Mouse (Mus musculus) E14TG2a.4 (cell line): ENCODE measurements around the gene Sord.
A peak's percentile ranks its signal among the peaks of the same experiment; 100 is the strongest.

Experiments
- H3K27me3 ChIP-seq: 2 replicates; pipeline ENCODE4 v1.6.1; 2014; ENCODE audit warnings: low read length, control low read depth; ENCODE audit not compliant: insufficient read depth
- H3K36me3 ChIP-seq: 2 replicates; pipeline ENCODE4 v1.6.1; 2014; ENCODE audit warnings: low read length, control low read depth; ENCODE audit not compliant: insufficient read depth
- H3K4me1 ChIP-seq: replicated peaks from 2 replicates; pipeline ENCODE4 v1.6.1; 2014; ENCODE audit warnings: low read depth, low read length, control low read depth
- H3K4me3 ChIP-seq: replicated peaks from 2 replicates; pipeline ENCODE4 v1.5.1; 2014; ENCODE audit warnings: mild to moderate bottlenecking, low read length
- H3K9me3 ChIP-seq: 2 replicates; pipeline ENCODE4 v1.6.1; 2014; ENCODE audit warnings: low read length, control low read depth
- CTCF ChIP-seq: conservative IDR thresholded peaks from 2 replicates; pipeline ENCODE4 v1.5.1; 2014; ENCODE audit warnings: low read length
- NANOG ChIP-seq: IDR thresholded peaks from 2 replicates; pipeline ENCODE4 v1.6.1; 2014; ENCODE audit warnings: borderline replicate concordance, low read length, mixed read lengths
- POU5F1 ChIP-seq: IDR thresholded peaks from 2 replicates; pipeline ENCODE4 v1.6.1; 2014; ENCODE audit warnings: low read length, borderline replicate concordance

Gene Sord

DNA sequence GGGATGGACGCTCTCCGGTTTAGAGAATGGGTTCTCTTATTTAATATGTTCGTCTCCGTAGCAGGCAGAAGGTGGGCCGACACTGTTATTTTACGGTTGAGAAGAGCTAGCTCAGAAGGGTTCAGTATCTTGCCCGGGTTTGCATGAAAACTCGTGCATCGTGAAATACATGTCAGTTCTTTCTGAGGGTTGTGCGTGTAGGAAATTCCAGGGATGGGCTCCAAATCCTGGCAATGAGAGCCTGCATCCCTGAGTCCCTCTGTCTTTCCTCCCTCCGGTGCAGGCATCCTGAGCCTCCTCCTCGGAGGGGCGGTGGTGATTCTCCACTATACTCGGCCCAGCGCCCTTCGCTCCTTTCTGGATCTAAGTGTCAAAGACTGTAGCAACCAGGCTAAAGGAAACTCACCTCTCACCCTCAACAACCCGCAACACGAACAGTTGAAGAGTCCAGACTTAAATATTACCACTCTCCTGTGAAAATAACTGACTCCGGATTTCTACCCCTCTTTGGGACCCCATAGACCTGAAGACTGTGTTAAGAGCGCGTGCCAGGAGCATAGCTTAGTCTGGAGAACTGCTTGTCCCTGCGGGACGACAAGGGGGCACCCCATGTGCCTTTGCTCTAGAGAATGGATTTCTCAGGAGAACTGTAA lies 67.5 kb downstream of the Sord start:
- Histone ChIP-seq H3K4me3 (peak overlapping the region; percentile 67), H3K4me1 (peaks cover 39% of the 10 kb centered on the region), H3K27me3 (peaks cover 95% of the 10 kb centered on the region), H3K36me3 (no peaks in the 10 kb centered on the region), H3K9me3 (no peaks in the 10 kb centered on the region)
- TF ChIP-seq CTCF (no peak), POU5F1 (no peak), NANOG (no peak)

DNA sequence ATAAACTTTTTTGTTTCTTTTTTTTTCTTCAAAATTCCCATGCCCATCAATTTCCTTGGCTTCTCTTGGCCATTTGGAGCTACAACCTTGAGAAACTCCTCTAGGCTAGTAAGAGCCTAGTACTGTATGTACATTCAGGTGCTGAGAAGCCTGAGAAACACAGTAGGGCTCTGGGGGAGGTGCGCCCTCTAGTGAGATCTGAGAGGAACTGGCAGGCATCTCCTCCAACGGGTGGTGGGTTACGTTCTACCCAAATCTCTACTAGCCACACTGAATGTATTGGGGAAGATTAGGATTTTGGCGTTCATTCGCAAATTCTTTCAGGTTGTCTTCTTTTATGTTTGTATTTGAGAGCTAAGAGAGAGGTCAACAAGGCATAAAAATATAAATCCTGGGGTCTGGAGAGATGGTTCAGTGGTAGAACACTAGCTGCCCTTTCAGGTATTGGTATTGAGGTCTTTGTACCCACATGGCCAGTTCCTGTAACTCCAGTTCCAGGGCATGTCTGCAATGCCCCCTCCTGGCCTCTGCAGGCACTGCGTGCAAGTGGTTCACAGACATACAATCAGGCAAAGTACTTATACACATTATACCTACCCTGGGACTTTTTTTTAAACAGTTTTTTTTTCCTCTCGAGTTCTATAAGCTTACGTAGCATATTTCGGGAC lies 68.2 kb downstream of the Sord start:
- Histone ChIP-seq H3K4me3 (no peak overlapping the region), H3K27me3 (peaks cover 94% of the 10 kb centered on the region), H3K4me1 (peaks cover 33% of the 10 kb centered on the region), H3K36me3 (no peaks in the 10 kb centered on the region), H3K9me3 (no peaks in the 10 kb centered on the region)
- no peak for TF ChIP-seq NANOG
- peak; percentile 65 for TF ChIP-seq CTCF

DNA sequence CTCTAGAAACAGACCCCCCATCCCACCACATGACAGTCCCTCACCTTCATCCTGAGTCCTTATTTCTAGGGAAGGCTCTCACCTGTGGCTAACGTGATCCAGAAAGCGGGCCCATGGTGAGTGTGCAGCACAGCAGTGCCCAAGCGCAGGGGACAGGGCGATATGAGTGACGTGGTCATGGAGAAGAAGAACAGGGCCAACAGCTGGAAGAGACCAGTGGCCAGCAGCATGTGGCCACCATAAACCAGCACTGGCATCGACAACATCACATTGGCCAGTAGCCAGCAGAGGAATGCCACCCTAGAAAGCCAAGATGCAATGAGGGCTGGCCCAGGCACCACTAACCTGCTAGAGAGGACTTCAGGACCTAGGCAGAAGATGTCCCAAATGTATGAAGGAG lies 70.0 kb downstream of the Sord start:
- H3K9me3 ChIP-seq = no peaks in the 10 kb centered on the region
- no peak overlapping the region for H3K4me3 ChIP-seq
- peaks cover 18% of the 10 kb centered on the region for H3K4me1 ChIP-seq
- no peaks in the 10 kb centered on the region for H3K36me3 ChIP-seq
- TF ChIP-seq NANOG (no peak), POU5F1 (no peak), CTCF (no peak)
- H3K27me3 ChIP-seq = peaks cover 92% of the 10 kb centered on the region

DNA sequence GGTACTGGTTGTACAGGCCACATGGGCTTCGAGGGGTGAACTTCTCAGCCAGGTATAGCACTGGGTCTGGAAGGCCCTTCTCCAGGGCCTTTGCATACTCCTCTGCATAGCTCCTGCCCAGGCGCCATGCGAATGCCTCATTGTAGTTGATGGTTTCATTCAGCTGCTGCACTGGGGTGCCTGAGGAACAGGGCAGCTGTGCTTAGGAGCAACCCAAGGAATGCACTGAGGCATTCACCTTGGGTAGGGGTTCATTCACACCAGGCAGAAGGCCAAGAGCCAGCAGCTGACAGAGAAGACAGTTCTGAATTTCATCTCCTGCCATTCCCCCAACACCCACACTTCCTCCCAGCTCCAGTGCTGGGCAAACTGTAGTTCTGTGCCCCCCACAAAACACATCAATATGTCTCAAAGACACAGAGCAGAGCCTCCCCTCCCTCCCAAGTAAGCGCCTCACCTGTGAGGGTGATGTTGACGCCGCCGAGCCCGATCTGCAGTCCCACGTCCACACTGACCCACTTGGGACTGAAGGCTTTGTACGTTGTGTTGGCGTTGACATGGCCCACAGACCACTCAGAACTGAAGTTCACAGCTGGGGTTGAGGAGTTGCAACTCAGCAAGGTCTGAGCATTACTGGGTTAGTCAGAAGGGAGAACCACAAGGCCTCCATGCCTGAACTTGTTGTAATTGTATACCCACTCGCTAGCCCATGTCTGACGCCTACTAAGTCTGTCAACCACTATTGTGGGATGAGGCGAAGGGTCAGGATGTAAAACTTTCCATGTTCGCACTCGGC lies 70.7 kb downstream of the Sord start:
- peaks cover 84% of the 10 kb centered on the region for H3K27me3 ChIP-seq
- TF ChIP-seq POU5F1 (no peak), NANOG (no peak), CTCF (no peak)
- H3K4me1 ChIP-seq = peaks cover 18% of the 10 kb centered on the region
- no peaks in the 10 kb centered on the region for H3K36me3 ChIP-seq
- H3K9me3 ChIP-seq = no peaks in the 10 kb centered on the region
- no peak overlapping the region for H3K4me3 ChIP-seq

DNA sequence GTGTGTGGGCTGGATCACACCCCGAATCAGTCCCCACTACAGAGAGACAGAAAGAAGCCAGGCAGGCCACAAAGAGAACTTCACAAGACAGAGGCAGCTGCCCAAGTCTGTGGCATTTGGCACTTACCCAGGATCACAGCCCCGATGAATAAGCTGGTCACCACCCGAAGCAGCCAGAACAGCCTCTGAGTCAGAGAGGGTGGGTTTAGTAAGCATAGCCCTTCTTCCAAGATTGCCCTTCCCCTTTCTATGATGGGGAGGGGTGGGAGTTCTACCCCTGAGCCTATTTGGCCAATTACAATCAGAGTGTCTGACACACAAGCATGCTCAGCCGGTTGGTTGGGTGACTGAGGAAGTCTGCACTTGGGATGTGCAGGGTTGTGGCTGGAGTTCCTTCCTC lies 71.6 kb downstream of the Sord start:
- Histone ChIP-seq H3K4me1 (peaks cover 16% of the 10 kb centered on the region), H3K27me3 (peaks cover 80% of the 10 kb centered on the region), H3K36me3 (no peaks in the 10 kb centered on the region), H3K4me3 (no peak overlapping the region), H3K9me3 (no peaks in the 10 kb centered on the region)
- no peak for TF ChIP-seq POU5F1
- no peak for TF ChIP-seq NANOG
- TF ChIP-seq CTCF = no peak

DNA sequence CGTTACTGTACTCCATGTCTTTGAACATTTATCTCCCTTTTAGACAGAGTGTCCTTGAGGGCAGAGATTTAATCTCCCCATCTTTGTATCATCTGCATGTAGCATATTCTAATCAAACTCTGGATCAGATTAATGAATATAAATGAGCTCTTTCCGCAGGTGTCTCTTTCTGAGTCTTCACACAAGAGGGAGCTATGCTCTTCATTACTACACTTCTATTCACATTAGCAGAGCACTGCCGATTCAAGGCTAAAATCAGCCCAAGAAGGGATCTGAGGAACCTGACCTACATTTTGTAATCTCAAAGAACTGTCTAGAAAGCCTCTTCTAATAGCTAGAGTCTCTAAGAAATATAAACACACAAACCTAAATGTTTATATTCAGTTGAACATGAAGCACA lies 75.1 kb downstream of the Sord start:
- Histone ChIP-seq H3K9me3 (peaks cover 5% of the 10 kb centered on the region; the same call in 1 of the 2 replicates), H3K36me3 (no peaks in the 10 kb centered on the region), H3K4me3 (no peak overlapping the region), H3K4me1 (peaks cover 33% of the 10 kb centered on the region), H3K27me3 (peaks cover 73% of the 10 kb centered on the region)
- no peak for TF ChIP-seq CTCF
- no peak for TF ChIP-seq POU5F1
- TF ChIP-seq NANOG = no peak

DNA sequence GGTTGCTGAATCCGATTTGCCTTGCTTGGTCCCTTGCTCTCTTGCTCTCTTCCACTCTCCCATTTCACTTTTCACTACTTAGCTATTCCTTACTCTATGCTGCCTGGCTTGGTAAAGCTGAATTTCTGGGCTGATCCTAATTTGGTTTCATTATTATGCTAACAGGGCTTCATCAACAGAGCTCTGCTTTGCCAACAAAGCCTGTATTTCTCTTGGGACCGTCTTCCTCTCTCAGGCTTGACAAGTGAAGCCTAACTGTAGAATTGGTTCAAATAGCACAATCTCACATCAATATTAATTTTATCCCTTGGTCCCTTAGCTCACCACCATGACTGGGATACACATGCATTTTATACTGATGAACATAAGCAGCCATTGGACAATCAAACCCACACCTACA lies 77.0 kb downstream of the Sord start:
- H3K36me3 ChIP-seq = no peaks in the 10 kb centered on the region
- no peak overlapping the region for H3K4me3 ChIP-seq
- no peak for TF ChIP-seq CTCF
- TF ChIP-seq POU5F1 = no peak
- no peak for TF ChIP-seq NANOG
- H3K27me3 ChIP-seq = peaks cover 72% of the 10 kb centered on the region
- H3K9me3 ChIP-seq = peaks cover 10% of the 10 kb centered on the region
- peaks cover 34% of the 10 kb centered on the region for H3K4me1 ChIP-seq

DNA sequence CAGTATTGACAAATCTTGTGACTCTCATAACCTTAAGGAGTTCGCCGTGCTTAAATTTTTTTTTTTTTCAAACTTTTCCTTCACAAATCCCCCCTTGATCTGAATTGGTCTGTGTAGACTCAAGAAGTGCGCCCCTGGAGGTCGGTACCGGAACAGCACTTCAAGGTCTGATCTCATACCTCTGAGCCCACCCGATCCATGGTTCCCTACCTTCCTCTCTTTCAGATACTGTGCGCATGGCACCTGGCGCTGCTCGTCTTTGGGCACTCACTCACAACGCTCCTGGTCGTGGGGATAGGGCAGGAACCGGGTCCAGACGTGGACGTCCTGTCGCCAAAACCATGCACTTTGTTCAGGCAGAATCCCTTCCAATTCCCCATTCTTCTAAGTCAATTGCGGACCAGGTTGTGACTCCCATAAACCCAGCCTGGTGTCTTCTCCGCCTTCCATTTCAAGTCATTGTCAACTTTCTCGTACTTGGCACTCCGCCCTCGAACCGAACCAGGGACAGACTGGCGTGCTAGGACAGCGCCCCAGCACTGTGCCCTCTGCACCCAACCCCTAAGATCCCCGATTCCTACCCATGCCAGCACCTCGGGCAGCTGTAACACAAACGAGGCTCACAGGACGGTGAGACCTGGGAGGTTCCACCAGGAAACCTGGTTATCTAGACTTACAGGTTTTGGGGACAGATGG lies 78.3 kb downstream of the Sord start:
- Histone ChIP-seq H3K4me1 (peaks cover 40% of the 10 kb centered on the region), H3K36me3 (no peaks in the 10 kb centered on the region), H3K4me3 (peak overlapping the region; percentile 66), H3K27me3 (peaks cover 73% of the 10 kb centered on the region), H3K9me3 (peaks cover 10% of the 10 kb centered on the region)
- TF ChIP-seq POU5F1 (no peak), NANOG (no peak), CTCF (peak; percentile 66)
